ENCODE assay signal across 8 mouse cellular contexts in genomic region chr11:119058041-119058995, GRCm38 (mm10). TPM values are rescaled to one million over a fixed set of nuclear protein-coding genes. Genes with fewer than 3 reads are reported as not detected.
DNase-seq lines count a peak whose midpoint lies in the region; ATAC-seq and TF ChIP-seq lines count a peak whose summit lies in the region.

No protein-coding gene starts in this region.

- no peaks in the 10 kb centered on the region for H3K9me3 ChIP-seq in forebrain, embryonic 13.5 days (replicated peaks)
- no peaks in the 10 kb centered on the region for H3K9me3 ChIP-seq in lung, embryonic 15.5 days

- H3K27ac ChIP-seq in forebrain, embryonic 13.5 days, result no peak overlapping the region
- H3K27ac ChIP-seq in lung, embryonic 15.5 days, result peak overlapping the region; percentile 78
- no peak overlapping the region for H3K27ac ChIP-seq in olfactory bulb, adult 2 months (ENCODE audit: insufficient read depth, low read depth, low read length)

- no peak for TF ChIP-seq POLR2A in olfactory bulb, adult 2 months (IDR thresholded peaks at IDR 0.05; ENCODE audit: insufficient read depth, low read depth, low read length)

- H3K4me1 ChIP-seq in forebrain, embryonic 13.5 days, result peaks cover 52% of the 10 kb centered on the region
- peaks cover 57% of the 10 kb centered on the region for H3K4me1 ChIP-seq in lung, embryonic 15.5 days
- H3K4me1 ChIP-seq in olfactory bulb, adult 2 months (ENCODE audit: control insufficient read depth, insufficient read depth, low read length), result peaks cover 46% of the 10 kb centered on the region

- H3K9ac ChIP-seq in forebrain, embryonic 13.5 days, result peak overlapping the region; percentile 27; the same call in 1 of the 2 replicates
- peak overlapping the region; percentile 16; the same call in 1 of the 2 replicates for H3K9ac ChIP-seq in lung, embryonic 15.5 days

- ATAC-seq in forebrain, embryonic 13.5 days, result no peak
- peak; percentile 46 for ATAC-seq in lung, embryonic 15.5 days (ENCODE audit: borderline replicate concordance, extremely low read depth, low FRiP score, low TSS enrichment)

- peak; percentile 15; the same call in 1 of the 2 replicates for TF ChIP-seq CTCF in olfactory bulb, adult 2 months (IDR thresholded peaks at IDR 0.05; ENCODE audit: insufficient read depth, low read depth, low read length)

- H3K27me3 ChIP-seq in forebrain, embryonic 13.5 days, result peaks cover 78% of the 10 kb centered on the region
- peaks cover 80% of the 10 kb centered on the region for H3K27me3 ChIP-seq in lung, embryonic 15.5 days

- WGBS in forebrain, embryonic 13.5 days, result 3% methylated on average over 52 of the region's 58 CpGs
- WGBS in lung, embryonic 15.5 days, result 2% methylated on average over 58 of the region's 58 CpGs
- WGBS in olfactory bulb, adult 2 months, result 10% methylated on average over 58 of the region's 58 CpGs

- no peaks in the 10 kb centered on the region for H3K36me3 ChIP-seq in forebrain, embryonic 13.5 days (ENCODE audit: poor library complexity, severe bottlenecking)
- no peaks in the 10 kb centered on the region for H3K36me3 ChIP-seq in lung, embryonic 15.5 days

- DNase-seq in right cerebral cortex, postnatal 25 days, result peak; percentile 21
- no peak for DNase-seq in right cerebral cortex, postnatal 14 days
- peak; percentile 63 for DNase-seq in kidney, adult 18-20 months
- no peak for DNase-seq in gastrocnemius, adult 8-10 months (ENCODE audit: low spot score in 2 of 2)
- DNase-seq in layer of hippocampus, adult 11-12 months (ENCODE audit: low spot score), result no peak

- H3K4me3 ChIP-seq in forebrain, embryonic 13.5 days, result peak overlapping the region; percentile 19
- H3K4me3 ChIP-seq in lung, embryonic 15.5 days, result peak overlapping the region; percentile 27
- peak overlapping the region; percentile 15 for H3K4me3 ChIP-seq in olfactory bulb, adult 2 months (ENCODE audit: insufficient read depth, low read depth, low read length)

- H3K4me2 ChIP-seq in forebrain, embryonic 13.5 days, result peak overlapping the region; percentile 95
- H3K4me2 ChIP-seq in lung, embryonic 15.5 days, result peak overlapping the region; percentile 99

RNA-seq across cellular contexts. Expression of gene Cbx8, which starts 17.5 kb away (rescaled TPM):
- polyA plus RNA-seq in forebrain, embryonic 13.5 days (2015; fragmentation: Nextera tagmentation; extraction: Ambion mirVana), result 9.8 and 12.3 TPM in 2 replicates
- polyA plus RNA-seq in lung, embryonic 15.5 days (2015; fragmentation: Nextera tagmentation; extraction: Ambion mirVana), result 9.4 and 11.3 TPM in 2 replicates
- not detected in 2 replicates for polyA plus RNA-seq in olfactory bulb, adult 2 months (2012; ENCODE audit: insufficient read depth, insufficient read length, low replicate concordance, missing spikeins)
- 1 to 10 TPM; 1.1 to 3.3 (median 2.5) TPM for total RNA-seq in gastrocnemius, adult 8-10 months (2022)

RNA-seq across cellular contexts. Expression of gene Cbx4, which starts 27.7 kb away (rescaled TPM):
- 10.2 and 11.5 TPM in 2 replicates for polyA plus RNA-seq in forebrain, embryonic 13.5 days (2015; fragmentation: Nextera tagmentation; extraction: Ambion mirVana)
- polyA plus RNA-seq in lung, embryonic 15.5 days (2015; fragmentation: Nextera tagmentation; extraction: Ambion mirVana), result 13.3 and 14.1 TPM in 2 replicates
- not detected in 2 replicates for polyA plus RNA-seq in olfactory bulb, adult 2 months (2012; ENCODE audit: insufficient read depth, insufficient read length, low replicate concordance, missing spikeins)
- 1 to 10 TPM; 2.1 to 3.0 (median 2.2) TPM for total RNA-seq in gastrocnemius, adult 8-10 months (2022)

RNA-seq across cellular contexts. Expression of gene Cbx2, which starts 35.6 kb away (rescaled TPM):
- polyA plus RNA-seq in forebrain, embryonic 13.5 days (2015; fragmentation: Nextera tagmentation; extraction: Ambion mirVana), result 45.2 and 52.0 TPM in 2 replicates
- 36.7 and 38.3 TPM in 2 replicates for polyA plus RNA-seq in lung, embryonic 15.5 days (2015; fragmentation: Nextera tagmentation; extraction: Ambion mirVana)
- polyA plus RNA-seq in olfactory bulb, adult 2 months (2012; ENCODE audit: insufficient read depth, insufficient read length, low replicate concordance, missing spikeins), result not detected in 2 replicates
- total RNA-seq in gastrocnemius, adult 8-10 months (2022), result 1 to 10 TPM in 1 of 4 experiments, under 1 TPM in 3; 0.29 to 1.1 (median 0.68) TPM

Comparison
In these comparisons a context has a peak if more than half of its experiments do, and no peak if none do; other contexts are left out.
1. DNase-seq: peak in right cerebral cortex, postnatal 25 days (single experiment) and kidney, adult 18-20 months (single experiment); none in right cerebral cortex, postnatal 14 days (single experiment), gastrocnemius, adult 8-10 months (0 of 2) and layer of hippocampus, adult 11-12 months (single experiment).
2. RNA of gene Cbx8, which starts 17.5 kb away (polyA plus RNA-seq): 9.4 to 11.3 TPM in lung, embryonic 15.5 days and 9.8 to 12.3 TPM in forebrain, embryonic 13.5 days; not detected in olfactory bulb, adult 2 months; every median in the first group is over 10 times any median in the second.
3. Peak in every context shown above with its lines, with median percentiles within 50 percentile points of each other: H3K4me3 ChIP-seq.